Mouse (Mus musculus) spleen, adult 2 months (tissue): Measurements from ENCODE around the gene Gm17018. TPM values are rescaled to one million over a fixed set of nuclear protein-coding genes. Genes with fewer than 3 reads are reported as not detected.
A peak's percentile ranks its signal among the peaks of the same experiment; 100 is the strongest.

ENCODE experiments used
- DNase-seq, 2 experiments: peaks; one replicate each; pipeline versions ENCODE4 v3.0.0 to v3.0.0-alpha.2; 2012 to 2021; ENCODE audit warnings: low spot score in 2 of 2, low read depth in 1 of 2
- H3K27ac ChIP-seq: fragments of 200-500 bp; 2 replicates; pipeline ENCODE4 v1.5.1; 2012; ENCODE audit warnings: low read length, inconsistent platforms; ENCODE audit not compliant: insufficient read depth
- H3K27me3 ChIP-seq: fragments of 200-500 bp; 2 replicates; pipeline ENCODE4 v1.6.1; 2012; ENCODE audit warnings: mild to moderate bottlenecking, moderate library complexity, low read length, inconsistent platforms; ENCODE audit not compliant: control insufficient read depth, insufficient read depth
- H3K36me3 ChIP-seq: fragments of 200-500 bp; 2 replicates; pipeline ENCODE4 v1.6.1; 2012; ENCODE audit warnings: mild to moderate bottlenecking, low read length, inconsistent platforms; ENCODE audit not compliant: control insufficient read depth, insufficient read depth
- H3K4me1 ChIP-seq: fragments of 200-500 bp; 2 replicates; pipeline ENCODE4 v1.6.1; 2011; ENCODE audit warnings: inconsistent platforms; ENCODE audit not compliant: control insufficient read depth, insufficient read depth, insufficient read length
- H3K4me3 ChIP-seq: fragments of 200-500 bp; 2 replicates; pipeline ENCODE4 v1.5.1; 2011; ENCODE audit warnings: mild to moderate bottlenecking, inconsistent platforms; ENCODE audit not compliant: insufficient read depth, insufficient read length; ENCODE audit errors: extremely low read depth
- CTCF ChIP-seq: fragments of 200-500 bp; IDR thresholded peaks from 2 replicates; pipeline ENCODE4 v1.5.1; 2011; ENCODE audit warnings: mild to moderate bottlenecking, inconsistent platforms; ENCODE audit not compliant: insufficient read depth, insufficient read length, insufficient replicate concordance; ENCODE audit errors: extremely low read depth
- POLR2A ChIP-seq: fragments of 200-500 bp; IDR thresholded peaks from 2 replicates; pipeline ENCODE4 v1.6.1; 2011; ENCODE audit warnings: low read depth, low read length, inconsistent platforms
- WGBS: fragments of 180-500 bp; shearing (Covaris S2); methylation state at CpG from one replicate; pipeline ENCODE4 v1.1.7; 2018; 5-methylcytosine and 5-hydroxymethylcytosine counted together
- polyA plus RNA-seq: library from polyadenylated mRNA; depleted of rRNA; stranded (reverse); fragments of >200 nt; gene quantifications from 2 replicates; pipeline ENCODE4 v1.2.3, GENCODE M21; 2012

Gene Gm17018
- polyA plus RNA-seq, 1 experiment = 2.3 TPM

GRCm38 (mm10) chr19:45527931-45528534 is 32.4 kb upstream of the Gm17018 start:
- Histone ChIP-seq H3K27ac (0 out of 2 replicates have a peak overlapping the region, but pooled peaks have one; percentile 14), H3K36me3 (no peaks in the 10 kb centered on the region), H3K4me3 (no peak overlapping the region), H3K27me3 (no peaks in the 10 kb centered on the region), H3K4me1 (peaks cover 11% of the 10 kb centered on the region; the same call in 1 of the 2 replicates)
- DNase-seq = peak; percentile 30 to 59
- TF ChIP-seq POLR2A = no peak
- no peak for TF ChIP-seq CTCF
- 11% methylated on average over 10 of the region's 10 CpGs for WGBS

GRCm38 (mm10) chr19:45529294-45529693 is 31.1 kb upstream of the Gm17018 start:
- no peak for DNase-seq
- WGBS = 64% methylated on average over 5 of the region's 5 CpGs
- Histone ChIP-seq H3K4me1 (peaks cover 11% of the 10 kb centered on the region; the same call in 1 of the 2 replicates), H3K36me3 (no peaks in the 10 kb centered on the region), H3K4me3 (no peak overlapping the region), H3K27me3 (no peaks in the 10 kb centered on the region), H3K27ac (no peak overlapping the region)
- TF ChIP-seq CTCF (no peak), POLR2A (no peak)

GRCm38 (mm10) chr19:45530200-45530995 is 30.0 kb upstream of the Gm17018 start:
- no peak for DNase-seq
- 21% methylated on average over 15 of the region's 15 CpGs for WGBS
- Histone ChIP-seq H3K4me3 (no peak overlapping the region), H3K27me3 (no peaks in the 10 kb centered on the region), H3K36me3 (no peaks in the 10 kb centered on the region), H3K27ac (no peak overlapping the region), H3K4me1 (peaks cover 11% of the 10 kb centered on the region; the same call in 1 of the 2 replicates)
- no peak for TF ChIP-seq POLR2A
- no peak for TF ChIP-seq CTCF

- WGBS = 78% methylated on average over 6 of the region's 6 CpGs
- TF ChIP-seq POLR2A (no peak), CTCF (no peak)
Observed at GRCm38 (mm10) chr19:45531554-45531953, 28.9 kb upstream of the Gm17018 start.

GRCm38 (mm10) chr19:45533617-45534016 is 26.8 kb upstream of the Gm17018 start:
- H3K4me1 ChIP-seq = peaks cover 8% of the 10 kb centered on the region; the same call in 1 of the 2 replicates
- H3K4me3 ChIP-seq = no peak overlapping the region
- 62% methylated on average over 7 of the region's 7 CpGs for WGBS
- no peak overlapping the region for H3K27ac ChIP-seq
- no peaks in the 10 kb centered on the region for H3K27me3 ChIP-seq
- TF ChIP-seq CTCF (no peak), POLR2A (no peak)
- DNase-seq = no peak
- no peaks in the 10 kb centered on the region for H3K36me3 ChIP-seq

More at GRCm38 (mm10) chr19:45531554-45531953, 28.9 kb upstream of the Gm17018 start:
- H3K4me1 ChIP-seq = peaks cover 11% of the 10 kb centered on the region; the same call in 1 of the 2 replicates
- no peaks in the 10 kb centered on the region for H3K36me3 ChIP-seq
- no peaks in the 10 kb centered on the region for H3K27me3 ChIP-seq
- no peak for DNase-seq
- no peak overlapping the region for H3K27ac ChIP-seq
- no peak overlapping the region for H3K4me3 ChIP-seq

GRCm38 (mm10) chr19:45535214-45535735 is 25.1 kb upstream of the Gm17018 start:
- Histone ChIP-seq H3K36me3 (no peaks in the 10 kb centered on the region), H3K4me1 (peaks cover 5% of the 10 kb centered on the region; the same call in 1 of the 2 replicates), H3K4me3 (no peak overlapping the region), H3K27ac (no peak overlapping the region), H3K27me3 (no peaks in the 10 kb centered on the region)
- 85% methylated on average over 8 of the region's 8 CpGs for WGBS
- no peak for DNase-seq
- TF ChIP-seq POLR2A = no peak
- no peak for TF ChIP-seq CTCF
